Mouse (Mus musculus) erythroblast, embryonic 14.5 days (primary cell): ENCODE data around the gene Xdh. TPM values are rescaled to one million over a fixed set of nuclear protein-coding genes. Genes with fewer than 3 reads are reported as not detected.

Experiments used
- H3K27me3 ChIP-seq: 2 replicates; pipeline ENCODE4 v1.6.1; 2012; ENCODE audit warnings: inconsistent platforms; ENCODE audit not compliant: control insufficient read depth
- H3K36me3 ChIP-seq: 2 replicates; pipeline ENCODE4 v1.6.1; 2012; ENCODE audit warnings: mild to moderate bottlenecking, inconsistent platforms; ENCODE audit not compliant: control insufficient read depth
- H3K4me1 ChIP-seq: 2 replicates; pipeline ENCODE4 v1.6.1; 2012; ENCODE audit warnings: inconsistent platforms; ENCODE audit not compliant: control insufficient read depth
- H3K4me3 ChIP-seq: replicated peaks from 2 replicates; pipeline ENCODE3; 2012; ENCODE audit warnings: moderate library complexity, mild to moderate bottlenecking, inconsistent platforms
- H3K9me3 ChIP-seq: 2 replicates; pipeline ENCODE4 v1.6.1; 2012; ENCODE audit warnings: low read length, inconsistent platforms, mixed read lengths; ENCODE audit not compliant: control insufficient read depth
- GATA1 ChIP-seq: IDR thresholded peaks from 2 replicates; pipeline ENCODE4 v1.6.1; 2012; ENCODE audit warnings: low read length, inconsistent platforms, mixed read lengths
- TAL1 ChIP-seq: IDR thresholded peaks from 3 replicates; pipeline ENCODE4 v1.6.1; 2012; ENCODE audit warnings: low read length, inconsistent platforms, mixed read lengths
- polyA plus RNA-seq: library from polyadenylated mRNA; stranded (reverse); fragments of >175 nt; gene quantifications from 2 replicates; pipeline ENCODE4 v1.2.3, GENCODE M21; 2012

Xdh gene
- 0.01 TPM in 1 of 2 replicates, not detected in the other for polyA plus RNA-seq

- Histone ChIP-seq H3K4me1 (no peaks in the 10 kb centered on the region), H3K27me3 (no peaks in the 10 kb centered on the region), H3K9me3 (no peaks in the 10 kb centered on the region), H3K4me3 (no peak within 1 kb of the TSS), H3K36me3 (no peaks in the 10 kb centered on the region)
- TF ChIP-seq TAL1 (no peak), GATA1 (no peak)
Measured at GRCm38 (mm10) chr17:73950062-73950735, at the start of gene Xdh. TSS of gene Xdh (minus strand) at chr17:73950196.

DNA sequence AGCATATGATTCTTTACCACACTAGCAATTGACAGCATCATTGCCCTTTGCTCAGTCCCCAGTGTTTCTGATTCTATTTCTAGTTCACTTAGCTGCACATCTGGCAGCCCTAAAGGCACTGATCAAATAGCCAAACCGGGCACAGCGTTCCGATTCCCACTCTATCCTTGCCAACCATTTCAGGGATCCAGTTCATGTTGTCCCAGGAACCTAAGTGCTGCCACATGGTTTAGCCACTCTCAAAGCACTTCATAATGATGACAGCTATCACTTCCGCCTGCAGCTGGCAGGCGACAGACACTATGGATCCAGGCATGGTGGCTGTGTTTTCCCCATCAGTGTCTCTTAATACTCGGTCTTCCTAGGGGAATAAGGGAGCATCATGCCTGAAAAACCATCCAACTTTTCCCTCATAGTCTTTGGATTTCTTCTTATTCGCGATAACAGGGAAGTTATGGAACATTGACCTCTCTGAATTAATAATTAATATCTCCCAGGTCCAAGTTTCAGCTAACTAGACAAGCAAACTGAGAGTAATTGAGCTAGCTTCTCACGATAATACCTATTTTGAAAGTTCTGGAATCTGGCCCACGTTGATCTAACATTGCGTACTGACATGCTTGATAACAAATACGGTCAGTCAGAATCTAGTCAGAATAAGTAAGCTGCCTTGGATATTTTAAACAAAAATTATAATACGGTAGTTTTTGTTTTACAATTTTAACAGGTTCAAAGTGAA, 46.1 kb upstream of the Xdh start:
- TF ChIP-seq GATA1 (no peak), TAL1 (no peak)
- Histone ChIP-seq H3K36me3 (no peaks in the 10 kb centered on the region), H3K4me3 (no peak overlapping the region), H3K27me3 (no peaks in the 10 kb centered on the region), H3K9me3 (no peaks in the 10 kb centered on the region), H3K4me1 (no peaks in the 10 kb centered on the region)

- Histone ChIP-seq H3K4me1 (no peaks in the 10 kb centered on the region), H3K4me3 (no peak overlapping the region), H3K9me3 (no peaks in the 10 kb centered on the region), H3K27me3 (no peaks in the 10 kb centered on the region), H3K36me3 (no peaks in the 10 kb centered on the region)
- TF ChIP-seq GATA1, result no peak
- TF ChIP-seq TAL1, result no peak
Measured at GRCm38 (mm10) chr17:73991264-73991663, 41.3 kb upstream of the Xdh start.

DNA sequence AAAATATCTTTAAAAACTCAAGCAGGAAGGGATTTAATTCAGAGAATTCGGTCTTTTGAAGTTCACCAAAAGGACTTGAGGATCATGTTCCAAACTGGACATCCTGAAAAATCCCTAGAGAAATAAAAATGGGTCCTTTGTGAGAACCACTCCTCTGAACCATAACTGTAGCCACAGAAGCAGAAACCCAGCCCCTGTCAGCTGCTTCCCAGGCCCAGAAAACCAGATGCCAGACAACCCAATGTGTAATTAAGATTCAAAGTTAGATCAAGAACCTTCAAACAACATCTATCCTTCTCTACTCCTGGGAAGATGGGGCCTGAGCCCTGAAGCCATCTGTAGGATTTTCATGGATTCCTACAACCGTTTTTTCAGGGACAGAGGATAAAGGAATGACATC, 36.6 kb upstream of the Xdh start:
- Histone ChIP-seq H3K9me3 (no peaks in the 10 kb centered on the region), H3K4me1 (no peaks in the 10 kb centered on the region), H3K36me3 (no peaks in the 10 kb centered on the region), H3K27me3 (no peaks in the 10 kb centered on the region), H3K4me3 (no peak overlapping the region)
- TF ChIP-seq GATA1 (no peak), TAL1 (no peak)

DNA sequence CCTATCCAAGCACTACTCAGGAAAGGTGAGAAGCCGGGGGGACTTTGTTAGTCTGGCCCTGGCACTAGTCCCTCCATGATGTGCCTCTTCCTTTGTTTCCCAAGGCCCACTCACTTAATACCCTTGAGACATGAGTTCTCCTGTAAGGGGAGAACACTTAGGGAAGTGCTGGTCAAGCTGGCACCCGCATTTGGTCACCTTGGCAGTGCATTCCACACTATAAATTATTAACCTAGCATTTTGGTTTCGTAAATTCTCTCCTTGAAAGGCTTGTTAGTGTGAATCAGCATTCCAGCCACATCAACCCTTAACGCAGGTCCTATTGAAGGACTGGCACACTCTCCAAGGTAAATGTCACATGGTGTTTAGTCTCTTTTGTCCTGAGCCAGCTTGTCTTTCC, 35.9 kb upstream of the Xdh start:
- no peaks in the 10 kb centered on the region for H3K4me1 ChIP-seq
- TF ChIP-seq GATA1 (no peak), TAL1 (no peak)
- H3K36me3 ChIP-seq, result no peaks in the 10 kb centered on the region
- no peak overlapping the region for H3K4me3 ChIP-seq
- no peaks in the 10 kb centered on the region for H3K27me3 ChIP-seq
- no peaks in the 10 kb centered on the region for H3K9me3 ChIP-seq

GRCm38 (mm10) chr17:73984508-73984907, 34.5 kb upstream of the Xdh start:
- no peak overlapping the region for H3K4me3 ChIP-seq
- no peak for TF ChIP-seq GATA1
- TF ChIP-seq TAL1, result no peak
- no peaks in the 10 kb centered on the region for H3K4me1 ChIP-seq
- H3K36me3 ChIP-seq, result no peaks in the 10 kb centered on the region
- no peaks in the 10 kb centered on the region for H3K27me3 ChIP-seq
- H3K9me3 ChIP-seq, result no peaks in the 10 kb centered on the region

DNA sequence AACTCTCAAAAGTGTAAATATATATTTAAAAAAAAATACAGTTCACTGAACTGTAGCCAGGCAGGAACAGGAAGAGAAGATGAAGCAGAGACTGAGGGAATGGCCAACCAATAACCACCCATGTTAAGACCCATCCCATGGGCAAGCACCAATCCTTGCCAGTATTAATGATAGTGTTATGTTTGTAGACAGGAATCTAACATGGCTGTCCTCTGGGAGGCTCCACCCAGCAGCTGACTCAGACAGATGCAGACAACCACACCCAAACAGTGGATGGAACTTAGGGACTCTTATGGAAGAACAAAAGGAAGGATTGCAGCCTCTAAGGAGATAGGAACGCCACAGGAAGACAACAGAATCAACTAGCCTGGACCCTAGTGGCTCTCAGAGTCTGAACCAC, 32.9 kb upstream of the Xdh start:
- Histone ChIP-seq H3K9me3 (no peaks in the 10 kb centered on the region), H3K27me3 (no peaks in the 10 kb centered on the region), H3K4me3 (no peak overlapping the region), H3K36me3 (no peaks in the 10 kb centered on the region), H3K4me1 (no peaks in the 10 kb centered on the region)
- TF ChIP-seq TAL1 (no peak), GATA1 (no peak)

GRCm38 (mm10) chr17:73976066-73976465, 26.1 kb upstream of the Xdh start:
- Histone ChIP-seq H3K27me3 (no peaks in the 10 kb centered on the region), H3K9me3 (no peaks in the 10 kb centered on the region), H3K4me3 (no peak overlapping the region), H3K36me3 (no peaks in the 10 kb centered on the region), H3K4me1 (no peaks in the 10 kb centered on the region)
- TF ChIP-seq GATA1 (no peak), TAL1 (no peak)

DNA sequence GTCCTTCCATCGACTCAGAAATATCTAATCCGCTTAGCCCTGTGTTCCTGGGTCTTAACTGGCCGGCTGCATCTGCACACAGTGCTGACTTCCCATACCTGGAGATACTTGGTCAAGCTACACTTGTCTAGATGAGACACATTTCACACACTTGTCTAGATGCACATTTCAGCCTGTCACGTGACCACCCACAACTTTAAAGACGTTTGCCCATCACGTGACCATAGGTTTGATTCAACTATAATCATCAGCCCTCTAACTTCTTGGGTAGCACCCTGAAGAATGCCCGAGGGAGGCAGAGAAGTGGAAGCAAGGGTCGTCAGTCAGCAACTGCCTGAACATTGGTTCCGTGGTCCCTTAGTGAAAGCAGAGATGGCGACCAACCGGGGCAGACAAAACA, 22.7 kb upstream of the Xdh start:
- Histone ChIP-seq H3K4me1 (no peaks in the 10 kb centered on the region), H3K36me3 (no peaks in the 10 kb centered on the region)

More for the DNA sequence above, 22.7 kb upstream of the Xdh start:
- Histone ChIP-seq H3K4me3 (no peak overlapping the region), H3K27me3 (no peaks in the 10 kb centered on the region), H3K9me3 (no peaks in the 10 kb centered on the region)
- TF ChIP-seq GATA1 (no peak), TAL1 (no peak)
